Mouse (Mus musculus) retina, embryonic 14.5 days (tissue): Measurements from ENCODE around the gene Cnksr1.

Experiments
- DNase-seq: peaks from one replicate; pipeline ENCODE4 v3.0.0-alpha.2; 2015; ENCODE audit warnings: low spot score

Gene Cnksr1

GRCm38 (mm10) chr4:134203340-134203896 lies 34.8 kb downstream of the Cnksr1 start:
- no peak for DNase-seq

DNA sequence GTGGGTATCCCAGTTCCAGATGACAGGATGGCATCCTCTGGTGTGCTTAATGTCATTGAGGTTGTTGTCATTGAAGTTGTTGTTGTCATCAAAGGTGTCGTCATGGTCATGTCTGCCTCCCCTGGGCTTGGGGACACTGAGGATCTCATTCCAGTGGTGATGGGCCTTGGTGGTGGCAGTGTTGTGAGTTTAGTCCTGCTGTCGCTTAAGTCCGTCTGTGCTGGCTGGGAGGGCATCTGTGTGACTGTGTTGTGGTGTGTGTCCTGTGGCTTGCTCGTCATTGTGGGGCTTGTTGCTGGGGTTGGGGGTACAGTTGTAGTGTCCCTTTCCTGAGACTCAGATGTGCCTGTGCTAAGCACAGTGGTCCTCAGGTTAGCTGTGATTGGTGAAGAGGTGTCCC lies 35.3 kb downstream of the Cnksr1 start, which contains the start of gene Gm7534:
Gene Gm7534, minus strand, starts transcription at position 101 of the 400 bp plus-strand sequence.
- DNase-seq: no peak

GRCm38 (mm10) chr4:134199371-134199770 lies 38.8 kb downstream of the Cnksr1 start:
- DNase-seq: no peak

GRCm38 (mm10) chr4:134186268-134186667 lies 51.9 kb downstream of the Cnksr1 start:
- no peak for DNase-seq

- DNase-seq: no peak
These were observed 52.6 kb downstream of the Cnksr1 start for GRCm38 (mm10) chr4:134185569-134185968.

DNA sequence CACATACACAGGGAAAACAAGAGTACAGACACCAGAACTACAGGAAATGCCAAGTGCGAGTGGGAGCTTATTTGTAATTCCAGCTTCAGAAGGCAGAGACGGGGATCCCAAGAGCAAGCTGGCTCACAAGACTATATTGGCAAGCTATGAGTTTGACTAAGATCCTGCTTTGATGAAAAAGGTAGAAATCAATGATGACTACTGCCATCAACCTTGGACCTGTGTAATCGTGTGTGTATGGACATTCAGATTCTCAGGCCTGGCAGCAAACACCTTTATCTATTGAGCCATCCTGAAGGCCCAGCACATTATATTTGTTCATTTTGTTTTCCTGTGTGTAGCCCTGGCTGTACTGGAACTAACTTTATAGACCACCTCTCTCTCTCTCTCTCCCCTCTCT lies 54.5 kb downstream of the Cnksr1 start:
- no peak for DNase-seq

DNA sequence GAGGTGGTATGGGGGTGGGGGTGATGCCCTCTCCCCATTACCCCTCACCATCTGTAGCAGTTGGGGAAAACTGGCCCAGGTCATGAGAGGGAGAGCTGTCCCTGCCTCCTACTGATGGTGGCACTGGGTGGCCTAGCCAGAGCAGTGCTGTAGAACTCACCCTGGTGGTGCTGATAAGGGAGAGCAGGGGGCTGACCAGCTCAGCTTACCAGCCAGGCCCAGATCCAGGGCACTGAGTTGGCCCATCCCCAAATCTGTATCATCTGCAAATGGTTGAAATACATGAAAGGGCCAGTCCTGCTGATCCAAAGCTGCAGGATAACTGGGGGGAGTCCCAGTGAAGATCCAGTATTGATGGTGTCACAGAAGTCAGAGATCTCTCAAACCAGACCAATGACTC lies 56.4 kb downstream of the Cnksr1 start:
- DNase-seq: no peak

GRCm38 (mm10) chr4:134181112-134181511 lies 57.1 kb downstream of the Cnksr1 start:
- no peak for DNase-seq
